Mouse (Mus musculus): ENCODE results near the gene Cnnm1.

- no peak for TF ChIP-seq CTCF (IDR thresholded peaks at IDR 0.05; ENCODE audit: low read depth, low read length)
- no peak for TF ChIP-seq TAL1 (conservative IDR thresholded peaks at IDR 0.05; ENCODE audit: low read depth, low read length)
Measured at GRCm38 (mm10) chr19:43477436-43477835, 37.2 kb downstream of the Cnnm1 start.

All from G1E (cell line).